Mouse (Mus musculus) stomach, embryonic 15.5 days (tissue): ENCODE measurements around the gene Cacnb4. TPM values are rescaled to one million over a fixed set of nuclear protein-coding genes. Genes with fewer than 3 reads are reported as not detected.

Experiments
- ATAC-seq: fragments of 200-750 bp; cut with Nextera tagmentation; 2 replicates; pipeline ENCODE4 v1.8.0; 2017; ENCODE audit warnings: low read depth, moderate number of reproducible peaks, moderate TSS enrichment; ENCODE audit not compliant: insufficient read depth, low FRiP score
- H3K27ac ChIP-seq: fragments of 300-500 bp; sonication (generic); 2 replicates; pipeline ENCODE4 v1.5.1; 2015; ENCODE audit warnings: mild to moderate bottlenecking, inconsistent platforms
- H3K27me3 ChIP-seq: fragments of 300-500 bp; sonication (generic); replicated peaks from 2 replicates; pipeline ENCODE4 v1.6.1; 2015; ENCODE audit warnings: inconsistent platforms
- H3K36me3 ChIP-seq: fragments of 300-500 bp; sonication (generic); 2 replicates; pipeline ENCODE4 v1.6.1; 2015; ENCODE audit warnings: inconsistent platforms
- H3K4me1 ChIP-seq: fragments of 300-500 bp; sonication (generic); 2 replicates; pipeline ENCODE4 v1.6.1; 2015; ENCODE audit warnings: inconsistent platforms
- H3K4me2 ChIP-seq: fragments of 300-500 bp; sonication (generic); 2 replicates; pipeline ENCODE4 v1.6.1; 2015; ENCODE audit warnings: mild to moderate bottlenecking, inconsistent platforms
- H3K4me3 ChIP-seq: fragments of 300-500 bp; sonication (generic); replicated peaks from 2 replicates; pipeline ENCODE4 v1.5.1; 2015; ENCODE audit warnings: inconsistent platforms
- H3K9ac ChIP-seq: fragments of 300-500 bp; sonication (generic); 2 replicates; pipeline ENCODE4 v1.6.1; 2015; ENCODE audit warnings: inconsistent platforms
- H3K9me3 ChIP-seq: fragments of 300-500 bp; sonication (generic); 2 replicates; pipeline ENCODE4 v1.6.1; 2016; ENCODE audit warnings: inconsistent platforms
- WGBS: fragments of 180-500 bp; shearing (Covaris S2); methylation state at CpG from one replicate; pipeline ENCODE4 v1.1.7; 2015; 5-methylcytosine and 5-hydroxymethylcytosine counted together
- polyA plus RNA-seq: library from polyadenylated mRNA; unstranded; fragments of >200 nt; fragmentation: Nextera tagmentation; extraction: Ambion mirVana; gene quantifications from 2 replicates; pipeline ENCODE4 v1.2.1, GENCODE M21; 2015

Gene Cacnb4
- polyA plus RNA-seq, 1 experiment from 2014 or later: 1.7 TPM

DNA sequence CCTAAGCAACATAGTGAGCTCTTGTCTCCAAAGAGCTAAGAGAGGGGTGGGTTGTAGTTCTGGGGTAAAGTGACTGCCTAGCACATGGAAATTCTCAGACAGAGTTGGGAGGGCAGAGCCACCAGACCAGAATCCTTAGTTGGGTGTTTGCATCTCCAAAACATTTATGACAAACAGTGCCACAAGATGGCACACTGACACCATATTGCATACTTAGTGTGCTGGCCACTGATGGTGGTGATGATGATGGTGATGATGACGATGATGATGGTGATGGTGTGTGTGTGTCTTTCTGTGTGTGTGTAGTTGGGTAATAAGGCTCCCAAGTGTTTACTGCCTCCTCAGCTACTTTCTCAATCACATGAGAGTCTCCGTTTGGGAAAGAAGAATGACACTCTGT, 54.0 kb downstream of the Cacnb4 start:
- Histone ChIP-seq H3K36me3 (no peaks in the 10 kb centered on the region), H3K9me3 (no peaks in the 10 kb centered on the region), H3K4me2 (no peak overlapping the region), H3K4me1 (peaks cover 7% of the 10 kb centered on the region; the same call in 1 of the 2 replicates), H3K4me3 (no peak overlapping the region), H3K9ac (no peak overlapping the region), H3K27me3 (no peaks in the 10 kb centered on the region), H3K27ac (no peak overlapping the region)
- WGBS: 69% methylated on average over 2 of the region's 2 CpGs
- ATAC-seq: no peak

DNA sequence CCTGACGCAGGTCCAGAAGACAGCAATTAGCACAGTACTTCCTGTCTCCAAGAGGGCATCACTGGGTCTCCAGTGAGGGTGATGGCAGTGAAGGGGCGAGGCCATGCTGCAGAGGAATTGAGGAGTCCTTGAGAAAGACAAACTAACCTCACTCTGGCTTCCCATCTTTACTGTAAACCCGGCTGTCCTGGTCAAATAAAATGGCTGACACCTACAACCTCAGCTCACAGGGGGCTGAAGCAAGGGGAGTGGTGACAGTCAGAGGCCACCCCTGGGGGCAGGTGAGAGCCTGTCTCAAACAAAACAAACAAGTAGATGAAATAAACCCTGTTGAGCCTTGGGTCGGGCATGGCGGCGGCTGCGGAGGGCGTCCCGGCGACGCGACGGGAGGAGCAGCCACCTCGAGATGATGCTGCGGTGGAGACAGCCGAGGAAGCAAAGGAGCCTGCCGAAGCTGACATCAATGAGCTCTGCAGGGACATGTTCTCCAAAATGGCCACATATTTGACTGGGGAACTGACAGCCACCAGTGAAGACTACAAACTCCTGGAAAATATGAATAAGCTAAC, 57.1 kb downstream of the Cacnb4 start:
- Histone ChIP-seq H3K9me3 (no peaks in the 10 kb centered on the region), H3K36me3 (no peaks in the 10 kb centered on the region), H3K4me1 (peaks cover 7% of the 10 kb centered on the region; the same call in 1 of the 2 replicates), H3K9ac (no peak overlapping the region), H3K4me2 (peak overlapping the region; percentile 53), H3K27me3 (no peaks in the 10 kb centered on the region), H3K4me3 (peak overlapping the region; percentile 30), H3K27ac (no peak overlapping the region)
- 42% methylated on average over 17 of the region's 17 CpGs for WGBS
- ATAC-seq: no peak

DNA sequence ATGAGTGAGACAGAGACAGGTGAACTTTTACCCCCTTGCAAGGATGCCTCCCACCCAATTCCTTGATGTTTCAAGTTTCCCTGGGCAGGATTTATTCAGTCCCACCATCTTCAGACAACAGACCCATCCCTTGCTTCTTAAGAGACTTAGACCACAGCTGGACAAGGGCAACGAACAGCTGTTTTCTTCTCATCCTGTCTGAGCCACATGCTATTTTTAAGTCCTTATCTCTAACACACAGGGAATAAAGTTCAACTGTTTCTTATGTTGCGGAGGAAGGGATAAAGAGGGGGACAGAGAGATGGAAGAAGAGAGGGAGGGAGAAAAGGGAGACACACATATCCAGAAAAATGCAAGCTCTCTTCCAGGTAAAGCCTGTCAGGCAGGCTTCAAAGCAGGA, 57.8 kb downstream of the Cacnb4 start:
- H3K27ac ChIP-seq: no peak overlapping the region
- no peaks in the 10 kb centered on the region for H3K36me3 ChIP-seq
- H3K4me2 ChIP-seq: no peak overlapping the region
- no peak for ATAC-seq
- peaks cover 4% of the 10 kb centered on the region; the same call in 1 of the 2 replicates for H3K4me1 ChIP-seq
- WGBS: 35% methylated on average over 2 of the region's 2 CpGs
- no peak overlapping the region for H3K9ac ChIP-seq
- H3K27me3 ChIP-seq: no peaks in the 10 kb centered on the region
- no peak overlapping the region for H3K4me3 ChIP-seq
- no peaks in the 10 kb centered on the region for H3K9me3 ChIP-seq

DNA sequence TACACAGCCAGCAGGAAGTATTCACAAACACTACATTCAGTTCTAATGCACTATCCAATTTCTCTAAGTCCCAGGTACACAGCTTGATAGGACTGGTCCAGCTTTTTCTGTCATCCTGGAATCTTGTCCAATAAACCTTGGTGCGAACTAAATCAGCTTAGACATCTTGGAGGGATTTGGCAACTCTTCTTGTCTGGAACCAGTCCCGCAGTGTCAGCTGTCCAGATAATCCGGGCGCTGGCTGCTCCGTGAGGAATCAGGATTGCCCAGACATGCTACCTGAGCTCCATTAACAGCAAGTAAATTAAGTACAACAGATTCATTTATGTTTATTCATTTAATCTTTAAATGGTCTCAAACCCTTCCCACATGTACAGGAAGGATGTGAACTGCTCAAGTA, 61.2 kb downstream of the Cacnb4 start:
- Histone ChIP-seq H3K27me3 (no peaks in the 10 kb centered on the region), H3K4me3 (no peak overlapping the region), H3K4me2 (no peak overlapping the region), H3K4me1 (no peaks in the 10 kb centered on the region), H3K9me3 (no peaks in the 10 kb centered on the region), H3K9ac (no peak overlapping the region), H3K27ac (no peak overlapping the region), H3K36me3 (no peaks in the 10 kb centered on the region)
- ATAC-seq: no peak
- WGBS: 66% methylated on average over 5 of the region's 5 CpGs

DNA sequence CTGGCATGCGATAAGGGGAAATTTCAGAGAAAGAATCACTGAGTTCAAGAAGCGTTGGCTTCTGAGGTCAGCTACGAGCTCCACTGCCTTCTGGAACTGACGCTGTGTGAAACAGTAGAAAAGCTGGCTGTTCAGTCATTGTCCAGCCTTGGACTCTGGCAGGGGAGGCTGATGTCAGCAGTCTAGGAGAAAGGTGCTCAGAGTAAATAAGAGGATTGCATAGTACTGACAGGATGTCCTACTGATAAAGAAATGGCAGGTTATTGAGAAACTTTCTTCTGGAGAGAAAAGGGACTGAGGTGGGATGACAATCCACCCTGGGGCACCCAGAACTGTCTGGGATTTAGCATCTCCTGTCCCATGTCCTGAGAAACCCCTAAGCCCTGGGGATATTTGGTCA, 62.7 kb downstream of the Cacnb4 start:
- Histone ChIP-seq H3K27ac (no peak overlapping the region), H3K9me3 (no peaks in the 10 kb centered on the region), H3K4me3 (no peak overlapping the region), H3K4me2 (no peak overlapping the region), H3K9ac (no peak overlapping the region), H3K36me3 (no peaks in the 10 kb centered on the region), H3K4me1 (no peaks in the 10 kb centered on the region), H3K27me3 (no peaks in the 10 kb centered on the region)
- no peak for ATAC-seq
- WGBS: 82% methylated on average over 4 of the region's 4 CpGs

DNA sequence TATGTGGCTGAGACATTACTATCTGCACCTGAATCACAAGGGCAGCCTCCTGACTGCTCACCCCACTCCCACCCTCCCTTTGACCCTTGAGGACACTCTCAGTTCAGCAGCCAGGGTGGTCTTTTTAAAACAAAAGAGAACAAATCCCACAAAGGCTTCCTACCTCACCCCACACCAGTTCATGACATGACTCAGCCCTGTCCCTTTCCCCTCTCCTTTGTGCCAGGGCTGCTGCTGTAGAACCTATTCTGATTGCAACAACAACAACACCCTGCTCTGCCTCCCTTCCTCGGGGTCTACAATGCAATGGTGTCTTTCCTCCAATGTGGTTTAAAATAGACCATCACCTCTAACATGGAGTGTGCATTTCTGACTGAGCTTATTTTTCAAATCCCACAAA, 67.1 kb downstream of the Cacnb4 start:
- WGBS: 65% methylated on average over 1 of the region's 1 CpGs
- ATAC-seq: no peak
- Histone ChIP-seq H3K9me3 (no peaks in the 10 kb centered on the region), H3K27me3 (no peaks in the 10 kb centered on the region), H3K4me3 (no peak overlapping the region), H3K9ac (no peak overlapping the region), H3K4me1 (no peaks in the 10 kb centered on the region), H3K36me3 (no peaks in the 10 kb centered on the region), H3K4me2 (no peak overlapping the region), H3K27ac (no peak overlapping the region)

DNA sequence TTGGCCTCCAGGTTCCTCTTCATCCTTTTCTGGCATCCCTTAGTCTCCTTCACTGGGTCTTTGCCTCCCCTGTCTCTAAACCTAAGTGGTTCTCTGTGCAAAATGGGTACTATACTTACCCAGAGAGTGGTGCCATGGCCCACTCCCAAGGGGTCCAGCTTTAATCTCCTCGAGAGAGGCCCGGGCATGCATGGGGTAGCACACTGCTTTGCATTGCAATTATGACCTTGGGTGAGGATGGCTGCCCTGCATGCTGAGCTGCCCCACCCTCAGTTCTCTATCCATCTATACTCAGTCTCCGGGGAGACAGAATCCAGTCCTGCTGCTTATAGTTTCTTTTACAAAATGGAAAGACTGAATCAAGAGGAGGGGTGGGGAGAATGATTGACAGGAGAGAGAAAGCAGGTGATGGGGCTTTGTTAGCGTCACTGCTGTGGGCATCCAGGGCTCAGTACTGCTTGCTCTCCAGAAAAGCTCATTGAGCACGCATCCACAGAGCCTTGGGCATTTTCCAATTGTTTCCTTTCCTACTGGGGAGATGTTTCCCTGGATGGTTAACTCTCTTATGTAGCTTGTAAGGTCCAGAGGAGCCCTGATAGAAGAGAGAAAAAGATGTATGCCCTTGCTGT, 68.7 kb downstream of the Cacnb4 start:
- ATAC-seq: no peak
- Histone ChIP-seq H3K36me3 (no peaks in the 10 kb centered on the region), H3K4me1 (no peaks in the 10 kb centered on the region), H3K9ac (no peak overlapping the region), H3K4me2 (no peak overlapping the region), H3K27ac (no peak overlapping the region), H3K9me3 (no peaks in the 10 kb centered on the region), H3K4me3 (no peak overlapping the region), H3K27me3 (no peaks in the 10 kb centered on the region)
- WGBS: 72% methylated on average over 5 of the region's 5 CpGs

DNA sequence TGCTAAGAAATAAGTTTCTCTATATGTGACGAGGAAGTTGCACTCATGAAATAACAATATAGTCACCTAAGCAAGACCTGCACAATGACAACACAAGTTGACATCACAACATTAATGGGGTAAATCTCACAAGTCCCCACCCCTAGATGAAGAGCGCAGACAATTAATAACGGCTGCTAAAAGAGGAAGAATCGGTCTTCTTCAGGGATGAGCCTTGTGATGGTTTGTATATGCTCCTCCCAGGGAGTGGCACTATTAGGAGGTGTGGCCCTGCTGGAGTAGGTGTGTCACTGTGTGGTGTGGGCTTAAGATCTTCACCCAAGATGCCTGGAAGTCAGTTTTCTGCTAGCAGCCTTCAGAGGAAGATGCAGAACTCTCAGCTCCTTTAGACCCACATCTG, 70.3 kb downstream of the Cacnb4 start:
- ATAC-seq: no peak
- H3K4me1 ChIP-seq: no peaks in the 10 kb centered on the region
- H3K4me3 ChIP-seq: no peak overlapping the region
- H3K9me3 ChIP-seq: no peaks in the 10 kb centered on the region
- no peaks in the 10 kb centered on the region for H3K27me3 ChIP-seq
- H3K27ac ChIP-seq: no peak overlapping the region
- H3K4me2 ChIP-seq: no peak overlapping the region
- 87% methylated on average over 4 of the region's 4 CpGs for WGBS
- no peak overlapping the region for H3K9ac ChIP-seq
- H3K36me3 ChIP-seq: no peaks in the 10 kb centered on the region

DNA sequence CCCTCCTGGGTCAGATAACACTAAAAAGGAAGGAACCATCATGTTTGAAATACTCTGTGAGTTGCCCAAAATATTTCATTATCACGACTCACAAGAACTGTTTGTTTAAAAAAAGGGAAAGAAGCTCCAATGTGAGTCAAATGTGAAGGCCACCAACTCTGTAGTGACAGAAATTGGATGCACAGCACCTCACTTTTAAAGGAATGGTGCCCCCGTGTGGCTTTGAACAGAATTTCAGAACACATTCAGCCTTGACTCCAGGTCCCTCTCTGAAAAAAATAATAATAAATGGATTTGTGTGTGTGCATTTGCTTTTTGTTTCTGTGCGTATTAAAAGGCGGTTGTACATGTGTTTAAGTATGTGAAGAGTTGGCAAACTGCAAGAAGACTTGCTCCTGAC, 71.3 kb downstream of the Cacnb4 start:
- Histone ChIP-seq H3K4me1 (no peaks in the 10 kb centered on the region), H3K27ac (no peak overlapping the region), H3K27me3 (no peaks in the 10 kb centered on the region), H3K4me2 (no peak overlapping the region), H3K4me3 (no peak overlapping the region), H3K36me3 (no peaks in the 10 kb centered on the region), H3K9ac (no peak overlapping the region), H3K9me3 (no peaks in the 10 kb centered on the region)
- ATAC-seq: no peak
- WGBS: 18% methylated on average over 4 of the region's 4 CpGs

DNA sequence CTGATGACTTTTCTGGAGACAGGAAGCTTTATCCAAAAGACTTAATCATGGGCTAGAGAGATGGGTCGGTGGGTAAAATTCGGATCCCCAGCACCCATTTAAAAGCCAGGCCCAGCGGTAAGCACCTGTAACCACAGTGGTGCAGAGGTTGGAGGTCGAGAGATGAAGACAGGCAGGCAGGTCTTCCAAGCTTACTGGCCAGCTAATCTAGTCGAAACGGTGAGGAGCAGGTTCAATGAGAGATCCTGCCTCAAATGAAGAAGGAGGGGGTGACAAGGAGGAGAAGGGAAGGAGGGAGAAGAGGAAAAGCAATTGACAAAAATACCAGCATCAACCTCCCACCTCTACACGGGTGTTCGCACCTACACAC, 72.0 kb downstream of the Cacnb4 start:
- Histone ChIP-seq H3K4me1 (no peaks in the 10 kb centered on the region), H3K27me3 (no peaks in the 10 kb centered on the region), H3K9me3 (no peaks in the 10 kb centered on the region), H3K9ac (no peak overlapping the region), H3K27ac (no peak overlapping the region), H3K36me3 (no peaks in the 10 kb centered on the region), H3K4me3 (no peak overlapping the region), H3K4me2 (no peak overlapping the region)
- WGBS: 77% methylated on average over 8 of the region's 8 CpGs
- ATAC-seq: no peak

DNA sequence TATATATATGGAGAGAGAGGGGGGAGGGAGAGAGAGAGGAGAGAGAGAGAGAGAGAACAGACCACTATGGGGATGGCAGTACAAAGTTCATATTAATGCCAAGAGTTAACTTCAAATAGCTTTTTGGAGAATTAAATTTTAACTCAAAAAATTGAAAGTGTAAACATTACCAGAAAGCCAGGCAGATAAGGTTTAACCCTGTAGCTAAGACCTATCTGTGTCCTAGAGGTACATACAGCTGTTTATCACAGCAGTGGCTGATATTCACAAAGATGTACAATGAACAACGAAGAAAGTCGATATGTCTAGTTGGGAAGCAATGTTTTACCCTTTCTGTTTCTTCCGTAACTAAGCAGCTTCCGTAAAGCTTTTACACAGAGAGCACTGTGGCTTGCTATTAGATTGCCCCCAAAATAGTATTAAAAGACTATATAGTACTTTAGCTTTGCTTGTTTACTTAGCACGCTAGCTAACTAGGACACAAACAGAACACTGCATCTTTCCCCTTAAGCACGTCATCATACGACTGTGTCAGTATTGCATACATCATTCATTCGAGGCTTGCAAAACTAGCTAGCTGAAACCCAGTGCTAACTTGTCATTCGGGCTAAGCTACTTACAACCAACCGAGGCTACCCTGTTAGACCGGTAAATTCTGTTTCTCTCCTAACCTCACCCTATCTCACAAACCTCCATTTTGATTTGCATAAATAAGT, 72.5 kb downstream of the Cacnb4 start:
- WGBS: 67% methylated on average over 11 of the region's 11 CpGs

DNA sequence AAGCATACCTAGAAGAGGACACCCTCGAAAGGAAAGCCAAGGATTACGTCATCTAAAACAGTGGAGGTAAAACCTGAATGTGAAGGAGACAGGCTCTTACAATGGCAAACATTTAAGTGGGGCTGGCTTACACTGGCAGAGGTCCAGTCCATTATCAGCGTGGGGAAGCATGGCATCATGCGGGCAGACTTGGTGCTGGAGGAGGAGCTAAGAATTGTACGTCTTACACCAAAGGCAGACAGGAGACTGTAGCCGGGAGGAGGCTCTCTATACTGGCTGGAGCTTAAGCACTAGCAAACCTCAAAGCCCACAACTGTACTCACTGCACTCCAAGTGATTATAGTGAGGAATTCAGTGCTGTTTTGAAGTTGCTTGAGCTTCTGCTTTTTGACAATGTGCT, 73.2 kb downstream of the Cacnb4 start:
- no peaks in the 10 kb centered on the region for H3K27me3 ChIP-seq
- no peak overlapping the region for H3K4me2 ChIP-seq
- no peaks in the 10 kb centered on the region for H3K9me3 ChIP-seq
- no peaks in the 10 kb centered on the region for H3K4me1 ChIP-seq
- no peaks in the 10 kb centered on the region for H3K36me3 ChIP-seq
- ATAC-seq: peak; percentile 53
- no peak overlapping the region for H3K27ac ChIP-seq
- no peak overlapping the region for H3K9ac ChIP-seq
- 47% methylated on average over 6 of the region's 6 CpGs for WGBS
- no peak overlapping the region for H3K4me3 ChIP-seq

More for the DNA sequence above, 72.5 kb downstream of the Cacnb4 start:
- no peak for ATAC-seq
- H3K36me3 ChIP-seq: no peaks in the 10 kb centered on the region
- no peak overlapping the region for H3K9ac ChIP-seq
- no peaks in the 10 kb centered on the region for H3K27me3 ChIP-seq
- H3K9me3 ChIP-seq: no peaks in the 10 kb centered on the region
- H3K4me1 ChIP-seq: no peaks in the 10 kb centered on the region
- H3K27ac ChIP-seq: no peak overlapping the region
- no peak overlapping the region for H3K4me3 ChIP-seq
- no peak overlapping the region for H3K4me2 ChIP-seq
